Mouse (Mus musculus) thymus, adult 2 months (tissue): ENCODE data around the gene Ntng2.

Source experiments
- CTCF ChIP-seq: fragments of 200-500 bp; IDR thresholded peaks from 2 replicates; pipeline ENCODE4 v1.5.1; 2012; ENCODE audit warnings: mild to moderate bottlenecking, control low read depth, low read length, moderate library complexity, borderline replicate concordance; ENCODE audit not compliant: control insufficient read depth, poor library complexity, insufficient read depth; ENCODE audit errors: extremely low read depth
- POLR2A ChIP-seq: fragments of 200-500 bp; IDR thresholded peaks from 2 replicates; pipeline ENCODE4 v1.6.1; 2012; ENCODE audit warnings: mild to moderate bottlenecking, low read length, control low read depth, moderate library complexity; ENCODE audit not compliant: control insufficient read depth, poor library complexity, insufficient read depth; ENCODE audit errors: extremely low read depth

DNA sequence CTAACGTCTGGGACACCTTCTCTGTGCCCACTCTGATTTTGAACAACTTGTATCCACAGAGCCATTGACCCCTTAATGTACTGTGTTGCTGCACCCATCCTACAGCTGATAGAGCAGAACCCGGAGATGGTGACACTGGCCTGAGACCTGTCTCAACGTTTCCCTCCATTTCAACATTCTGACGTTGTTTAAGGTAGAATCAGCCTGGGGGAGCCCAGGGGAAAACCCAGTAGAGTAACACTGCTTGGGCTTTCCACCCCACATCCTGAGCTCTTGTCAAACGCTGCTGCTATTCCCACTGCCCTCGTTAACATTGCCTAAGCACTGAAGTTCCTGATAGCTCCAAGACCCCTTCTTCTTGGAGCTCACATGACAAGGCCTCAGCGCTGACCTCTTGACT lies 5.9 kb downstream of the Ntng2 start:
- TF ChIP-seq POLR2A: no peak
- no peak for TF ChIP-seq CTCF
